Mouse (Mus musculus) CH12F3 (cell line): ENCODE data around the gene Afap1l2.

Experiments
- in situ Hi-C: fragments of 300-500 bp; cut with MboI; formaldehyde crosslinking; loops from 2 replicates; pipeline ENCODE4 v1.14.3; 2020; ENCODE audit warnings: low sequenced_read_pairs

The Afap1l2 gene

GRCm38 (mm10) chr19:56944211-56944610 lies 63.8 kb downstream of the Afap1l2 start:
- in situ Hi-C loops = no loop called here

- in situ Hi-C loops = no loop called here
Measured at GRCm38 (mm10) chr19:56942216-56942615, 65.8 kb downstream of the Afap1l2 start.

GRCm38 (mm10) chr19:56940507-56940906 lies 67.5 kb downstream of the Afap1l2 start:
- in situ Hi-C loops = no loop called here

GRCm38 (mm10) chr19:56939826-56940225 lies 68.2 kb downstream of the Afap1l2 start:
- in situ Hi-C loops = no loop called here

GRCm38 (mm10) chr19:56937911-56938310 lies 70.1 kb downstream of the Afap1l2 start:
- in situ Hi-C loops = no loop called here

GRCm38 (mm10) chr19:56936253-56936652 lies 71.8 kb downstream of the Afap1l2 start:
- in situ Hi-C loops = no loop called here

- in situ Hi-C loops = no loop called here
Measured at GRCm38 (mm10) chr19:56935777-56936176, 72.3 kb downstream of the Afap1l2 start.

GRCm38 (mm10) chr19:56935111-56935510 lies 72.9 kb downstream of the Afap1l2 start:
- in situ Hi-C loops = no loop called here

GRCm38 (mm10) chr19:56933800-56934199 lies 74.2 kb downstream of the Afap1l2 start:
- in situ Hi-C loops = no loop called here

- in situ Hi-C loops = no loop called here
Measured at GRCm38 (mm10) chr19:56930029-56930428, 78.0 kb downstream of the Afap1l2 start.

GRCm38 (mm10) chr19:56929392-56929791 lies 78.6 kb downstream of the Afap1l2 start:
- in situ Hi-C loops = no loop called here

GRCm38 (mm10) chr19:56921744-56922143 lies 86.3 kb downstream of the Afap1l2 start:
- in situ Hi-C loops = loop anchor here (5.0 to 25.0 kb wide), 2 partner anchors 106 to 216 kb away; no protein-coding TSS in a partner anchor

GRCm38 (mm10) chr19:56920232-56920631 lies 87.8 kb downstream of the Afap1l2 start:
- in situ Hi-C loops = loop anchor here (5.0 to 25.0 kb wide), 2 partner anchors 107 to 217 kb away; no protein-coding TSS in a partner anchor

GRCm38 (mm10) chr19:56919628-56920027 lies 88.4 kb downstream of the Afap1l2 start:
- in situ Hi-C loops = loop anchor here (5.0 to 25.0 kb wide), 2 partner anchors 108 to 218 kb away; no protein-coding TSS in a partner anchor

GRCm38 (mm10) chr19:56915084-56915483 lies 92.9 kb downstream of the Afap1l2 start:
- in situ Hi-C loops = loop anchor here (25.0 kb wide), 1 partner anchor 222 kb away; no protein-coding TSS in a partner anchor

- in situ Hi-C loops = loop anchor here (25.0 kb wide), 1 partner anchor 223 kb away; no protein-coding TSS in a partner anchor
Measured at GRCm38 (mm10) chr19:56914658-56915057, 93.4 kb downstream of the Afap1l2 start.

- in situ Hi-C loops = loop anchor here (25.0 kb wide), 1 partner anchor 224 kb away; no protein-coding TSS in a partner anchor
Measured at GRCm38 (mm10) chr19:56913761-56914160, 94.3 kb downstream of the Afap1l2 start.

- in situ Hi-C loops = loop anchor here (25.0 kb wide), 1 partner anchor 227 kb away; no protein-coding TSS in a partner anchor
Measured at GRCm38 (mm10) chr19:56910561-56910960, 97.5 kb downstream of the Afap1l2 start.

GRCm38 (mm10) chr19:56908472-56909270 lies 99.4 kb downstream of the Afap1l2 start:
- in situ Hi-C loops = loop anchor here (25.0 kb wide), 1 partner anchor 229 kb away; no protein-coding TSS in a partner anchor

GRCm38 (mm10) chr19:56907850-56908249 lies 100.2 kb downstream of the Afap1l2 start:
- in situ Hi-C loops = loop anchor here (25.0 kb wide), 1 partner anchor 229 kb away; no protein-coding TSS in a partner anchor

- in situ Hi-C loops = loop anchor here (25.0 kb wide), 1 partner anchor 232 kb away; no protein-coding TSS in a partner anchor
Measured at GRCm38 (mm10) chr19:56905395-56905794, 102.6 kb downstream of the Afap1l2 start.

GRCm38 (mm10) chr19:56904095-56904494 lies 103.9 kb downstream of the Afap1l2 start:
- in situ Hi-C loops = loop anchor here (25.0 kb wide), 1 partner anchor 233 kb away; no protein-coding TSS in a partner anchor
